Mouse (Mus musculus) MEL (cell line): ENCODE results near the gene Gm11096. TPM values are rescaled to one million over a fixed set of nuclear protein-coding genes. Genes with fewer than 3 reads are reported as not detected.
A peak's percentile ranks its signal among the peaks of the same experiment; 100 is the strongest.

ENCODE experiments used
- DNase-seq: peaks from one replicate; pipeline ENCODE4 v3.0.0; 2011; ENCODE audit warnings: low read depth, low spot score
- H3K27ac ChIP-seq: 2 replicates; pipeline ENCODE4 v1.5.1; 2012; ENCODE audit warnings: low read depth, mild to moderate bottlenecking, control low read depth, low read length, moderate library complexity; ENCODE audit not compliant: control insufficient read depth
- H3K27me3 ChIP-seq, 2 experiments: fragments of 150-350 bp in 1 of 2; sonication (generic) in 1 of 2; 2 replicates each; pipeline ENCODE4 v1.6.1; 2012; ENCODE audit warnings: low read length in 2 of 2, mild to moderate bottlenecking in 2 of 2, improper control_type of control experiment in 1 of 2, moderate library complexity in 1 of 2; ENCODE audit not compliant: insufficient read depth in 2 of 2, control insufficient read depth in 1 of 2
- H3K36me3 ChIP-seq, 2 experiments: 2 replicates each; pipeline ENCODE4 v1.6.1; 2012 to 2014; ENCODE audit warnings: low read length in 2 of 2, improper control_type of control experiment in 1 of 2, inconsistent platforms in 1 of 2, mild to moderate bottlenecking in 1 of 2; ENCODE audit not compliant: insufficient read depth in 2 of 2, control insufficient read depth in 1 of 2
- H3K4me1 ChIP-seq, 2 experiments: fragments of 150-350 bp in 1 of 2; sonication (generic) in 1 of 2; 2 replicates each; pipeline ENCODE4 v1.6.1; 2012; ENCODE audit warnings: low read length in 2 of 2, improper control_type of control experiment in 1 of 2, mild to moderate bottlenecking in 1 of 2; ENCODE audit not compliant: insufficient read depth in 2 of 2, control insufficient read depth in 1 of 2
- H3K4me3 ChIP-seq, 2 experiments: fragments of 150-350 bp in 1 of 2; sonication (generic) in 1 of 2; 2 replicates each; pipeline ENCODE4 v1.5.1; 2012; ENCODE audit warnings: low read depth in 2 of 2, low read length in 2 of 2, mild to moderate bottlenecking in 2 of 2, moderate library complexity in 2 of 2, control low read depth in 1 of 2, improper control_type of control experiment in 1 of 2; ENCODE audit not compliant: control insufficient read depth in 1 of 2, insufficient read depth in 1 of 2
- H3K79me2 ChIP-seq: 2 replicates; pipeline ENCODE4 v1.6.1; 2012; ENCODE audit warnings: mild to moderate bottlenecking, low read length, moderate library complexity; ENCODE audit not compliant: control insufficient read depth, poor library complexity, insufficient read depth
- H3K9ac ChIP-seq: 2 replicates; pipeline ENCODE4 v1.6.1; 2012; ENCODE audit warnings: low read depth, mild to moderate bottlenecking, control low read depth, low read length, moderate library complexity; ENCODE audit not compliant: control insufficient read depth, poor library complexity, severe bottlenecking
- H3K9me3 ChIP-seq: fragments of 150-350 bp; sonication (generic); replicated peaks from 2 replicates; pipeline ENCODE4 v1.6.1; 2012; ENCODE audit warnings: mild to moderate bottlenecking, low read length, improper control_type of control experiment, moderate library complexity; ENCODE audit not compliant: insufficient read depth
- CHD1 ChIP-seq: IDR thresholded peaks from 2 replicates; pipeline ENCODE4 v1.6.1; 2012; ENCODE audit warnings: low read depth, mild to moderate bottlenecking, inconsistent platforms, low read length, improper control_type of control experiment
- CTCF ChIP-seq, 3 experiments: IDR thresholded peaks in 2 of 3; conservative IDR thresholded peaks in 1 of 3; 2 replicates each; pipeline ENCODE4 v1.5.1; 2011 to 2012; ENCODE audit warnings: low read length in 3 of 3, low read depth in 2 of 3, mild to moderate bottlenecking in 2 of 3, improper control_type of control experiment in 1 of 3, inconsistent platforms in 1 of 3, mixed read lengths in 1 of 3, moderate library complexity in 1 of 3; ENCODE audit not compliant: control insufficient read depth in 1 of 3, insufficient read depth in 1 of 3, poor library complexity in 1 of 3, severe bottlenecking in 1 of 3
- EP300 ChIP-seq, 2 experiments: IDR thresholded peaks; 2 replicates each; pipeline ENCODE4 v1.6.1; 2011; ENCODE audit warnings: improper control_type of control experiment in 2 of 2, low read length in 2 of 2, low read depth in 1 of 2, mild to moderate bottlenecking in 1 of 2
- GABPA ChIP-seq: IDR thresholded peaks from 2 replicates; pipeline ENCODE4 v1.6.1; 2012; ENCODE audit warnings: low read depth, mild to moderate bottlenecking, inconsistent platforms, low read length, improper control_type of control experiment, moderate library complexity
- GATA1 ChIP-seq: IDR thresholded peaks from 2 replicates; pipeline ENCODE4 v1.6.1; 2011; ENCODE audit warnings: low read depth, low read length, improper control_type of control experiment
- HCFC1 ChIP-seq: IDR thresholded peaks from 2 replicates; pipeline ENCODE4 v1.6.1; 2012; ENCODE audit warnings: low read depth, mild to moderate bottlenecking, inconsistent platforms, low read length, improper control_type of control experiment, moderate library complexity
- JUND ChIP-seq: IDR thresholded peaks from 2 replicates; pipeline ENCODE4 v1.6.1; 2011; ENCODE audit warnings: low read depth, mild to moderate bottlenecking, improper control_type of control experiment, low read length
- MAX ChIP-seq: IDR thresholded peaks from 2 replicates; pipeline ENCODE4 v1.6.1; 2011; ENCODE audit warnings: low read length, improper control_type of control experiment
- MAZ ChIP-seq: IDR thresholded peaks from 2 replicates; pipeline ENCODE4 v1.6.1; 2012; ENCODE audit warnings: low read depth, mild to moderate bottlenecking, inconsistent platforms, low read length, improper control_type of control experiment
- MEF2A ChIP-seq: IDR thresholded peaks from 2 replicates; pipeline ENCODE4 v1.6.1; 2014; ENCODE audit warnings: low read depth, mild to moderate bottlenecking, inconsistent platforms, low read length, improper control_type of control experiment; ENCODE audit not compliant: poor library complexity, insufficient replicate concordance, severe bottlenecking; ENCODE audit errors: extremely low read depth
- MYC ChIP-seq: IDR thresholded peaks from 2 replicates; pipeline ENCODE4 v1.6.1; 2011; ENCODE audit warnings: low read depth, mild to moderate bottlenecking, low read length, improper control_type of control experiment, moderate library complexity
- NRF1 ChIP-seq: IDR thresholded peaks from 2 replicates; pipeline ENCODE4 v1.6.1; 2014; ENCODE audit warnings: low read depth, mild to moderate bottlenecking, inconsistent platforms, low read length, improper control_type of control experiment, moderate library complexity; ENCODE audit not compliant: poor library complexity, insufficient read depth, severe bottlenecking
- POLR2AphosphoS5 ChIP-seq: IDR thresholded peaks from 2 replicates; pipeline ENCODE4 v1.6.1; 2012; ENCODE audit warnings: low read depth, borderline replicate concordance, mild to moderate bottlenecking, inconsistent platforms, low read length, moderate library complexity, mixed read lengths
- RAD21 ChIP-seq: IDR thresholded peaks from 2 replicates; pipeline ENCODE4 v1.6.1; 2011; ENCODE audit warnings: mild to moderate bottlenecking, low read depth, low read length, improper control_type of control experiment
- SIN3A ChIP-seq: IDR thresholded peaks from 2 replicates; pipeline ENCODE4 v1.6.1; 2012; ENCODE audit warnings: low read length, improper control_type of control experiment, inconsistent platforms
- SMC3 ChIP-seq: IDR thresholded peaks from 2 replicates; pipeline ENCODE4 v1.6.1; 2011; ENCODE audit warnings: low read depth, low read length, improper control_type of control experiment
- TAL1 ChIP-seq: IDR thresholded peaks from 2 replicates; pipeline ENCODE4 v1.6.1; 2012; ENCODE audit warnings: mild to moderate bottlenecking, inconsistent platforms, low read length, moderate library complexity, mixed read lengths
- TCF12 ChIP-seq: IDR thresholded peaks from 2 replicates; pipeline ENCODE4 v1.6.1; 2014; ENCODE audit warnings: low read depth, mild to moderate bottlenecking, inconsistent platforms, low read length, improper control_type of control experiment, moderate library complexity
- UBTF ChIP-seq: IDR thresholded peaks from 2 replicates; pipeline ENCODE4 v1.6.1; 2012; ENCODE audit warnings: low read depth, mild to moderate bottlenecking, inconsistent platforms, low read length, improper control_type of control experiment, moderate library complexity, borderline replicate concordance; ENCODE audit not compliant: insufficient read depth
- USF1 ChIP-seq: IDR thresholded peaks from 2 replicates; pipeline ENCODE4 v1.6.1; 2014; ENCODE audit warnings: low read depth, mild to moderate bottlenecking, inconsistent platforms, low read length, improper control_type of control experiment, moderate library complexity
- ZC3H11A ChIP-seq: IDR thresholded peaks from 2 replicates; pipeline ENCODE4 v1.6.1; 2012; ENCODE audit warnings: low read depth, mild to moderate bottlenecking, inconsistent platforms, low read length, improper control_type of control experiment
- ZNF384 ChIP-seq: IDR thresholded peaks from 2 replicates; pipeline ENCODE4 v1.6.1; 2012; ENCODE audit warnings: low read depth, mild to moderate bottlenecking, inconsistent platforms, low read length, improper control_type of control experiment
- polyA plus RNA-seq, 2 experiments: library from polyadenylated mRNA; stranded (reverse) in 1 of 2; unstranded in 1 of 2; fragments of >175 nt in 1 of 2; fragments of >200 nt in 1 of 2; gene quantifications; 2 replicates each; pipeline versions ENCODE4 v1.2.1 to v1.2.4; 2012; ENCODE audit warnings: low replicate concordance in 2 of 2, low read depth in 1 of 2; ENCODE audit not compliant: insufficient read length in 2 of 2, insufficient read depth in 1 of 2, missing spikeins in 1 of 2
- total RNA-seq: library from RNA; depleted of rRNA; stranded (reverse); fragments of 300-350 nt; gene quantifications from 2 replicates; pipeline ENCODE4 v1.2.3, GENCODE M21; 2012

The Gm11096 gene
- total and polyA plus RNA-seq, 3 experiments: not detected

GRCm38 (mm10) chr17:81477420-81477819, 35.9 kb downstream of the Gm11096 start:
- Histone ChIP-seq H3K79me2 (no peaks in the 10 kb centered on the region), H3K4me3 (no peak overlapping the region), H3K9me3 (no peaks in the 10 kb centered on the region)
- no peak for TF ChIP-seq USF1
- TF ChIP-seq POLR2AphosphoS5: no peak
- TF ChIP-seq JUND: no peak
- TF ChIP-seq UBTF: no peak
- TF ChIP-seq HCFC1: no peak
- no peak for TF ChIP-seq ZC3H11A
- no peak for TF ChIP-seq EP300 (IDR thresholded peaks at IDR 0.05; ENCODE audit: low read depth in 1 of 2, low read length in 2 of 2)
- no peak for TF ChIP-seq MAX
- peak; percentile 13; the same call in 1 of the 2 replicates for TF ChIP-seq RAD21
- TF ChIP-seq CTCF (IDR thresholded peaks at IDR 0.05 in 2 of 3, conservative IDR thresholded peaks at IDR 0.05 in 1 of 3; ENCODE audit: control insufficient read depth in 1 of 3, insufficient read depth in 1 of 3, low read depth in 2 of 3, low read length in 3 of 3, poor library complexity in 1 of 3, severe bottlenecking in 1 of 3): peak in 1 of 3 experiments; percentile 15; a peak in 1 of 6 replicates
- peak; percentile 21; the same call in 1 of the 2 replicates for TF ChIP-seq SMC3
- TF ChIP-seq GABPA: no peak
- no peak for TF ChIP-seq MEF2A
- TF ChIP-seq MYC: no peak
- TF ChIP-seq MAZ: no peak
- TF ChIP-seq SIN3A: no peak
- no peak for TF ChIP-seq CHD1
- TF ChIP-seq ZNF384: no peak
- TF ChIP-seq, all 39 proteins: peak for 3
- peaks cover 0 to 9% of the 10 kb centered on the region in 2 experiments; a peak in 2 of 4 replicates for H3K36me3 ChIP-seq
- DNase-seq: no peak
- no peak overlapping the region for H3K9ac ChIP-seq
- peaks cover 0 to 5% of the 10 kb centered on the region in 2 experiments; a peak in 1 of 4 replicates for H3K4me1 ChIP-seq
- no peaks in the 10 kb centered on the region for H3K27me3 ChIP-seq
- H3K27ac ChIP-seq: no peak overlapping the region

- Histone ChIP-seq H3K27me3 (no peaks in the 10 kb centered on the region), H3K9me3 (no peaks in the 10 kb centered on the region), H3K27ac (no peak overlapping the region), H3K4me3 (peak overlapping the region; percentile 36 to 47), H3K9ac (peak overlapping the region; percentile 38), H3K4me1 (peaks cover 0 to 5% of the 10 kb centered on the region in 2 experiments; a peak in 1 of 4 replicates), H3K36me3 (peaks cover 0 to 9% of the 10 kb centered on the region in 2 experiments; a peak in 2 of 4 replicates), H3K79me2 (no peaks in the 10 kb centered on the region)
- DNase-seq: no peak
- TF ChIP-seq TAL1: no peak
- TF ChIP-seq GATA1: peak; percentile 13; the same call in 1 of the 2 replicates
- TF ChIP-seq NRF1: no peak
- TF ChIP-seq TCF12: peak; percentile 9; the same call in 1 of the 2 replicates
- 0 out of 4 replicates have a peak, but pooled peaks of 1 of the 2 experiments have one; percentile 24 for TF ChIP-seq EP300 (IDR thresholded peaks at IDR 0.05; ENCODE audit: low read depth in 1 of 2, low read length in 2 of 2)
- peak; percentile 60 for TF ChIP-seq ZNF384
These were observed 38.2 kb downstream of the Gm11096 start for GRCm38 (mm10) chr17:81479807-81480206.
